ENCODE assay signal across 8 mouse cellular contexts in genomic region chr1:132374873-132375244, GRCm38 (mm10). TPM values are rescaled to one million over a fixed set of nuclear protein-coding genes. Genes with fewer than 3 reads are reported as not detected.
DNase-seq lines count a peak whose midpoint lies in the region; ATAC-seq and TF ChIP-seq lines count a peak whose summit lies in the region.

No protein-coding gene starts in this region.

- no peak for ATAC-seq in kidney, embryonic 16.5 days (ENCODE audit: low FRiP score, low TSS enrichment)
- no peak for ATAC-seq in forebrain, embryonic 14.5 days
- ATAC-seq in liver, embryonic 16.5 days (ENCODE audit: low read depth), result no peak
- ATAC-seq in CD4-positive, CD25-positive, alpha-beta regulatory T cell, adult 4 months, result no peak

- H3K27me3 ChIP-seq in kidney, embryonic 16.5 days (ENCODE audit: insufficient read depth, low read length), result no peaks in the 10 kb centered on the region
- no peaks in the 10 kb centered on the region for H3K27me3 ChIP-seq in forebrain, embryonic 14.5 days (replicated peaks; ENCODE audit: control insufficient read depth, insufficient read depth, low read length)
- H3K27me3 ChIP-seq in liver, embryonic 16.5 days (ENCODE audit: control insufficient read depth, insufficient read depth, low read depth, low read length), result no peaks in the 10 kb centered on the region

- DNase-seq in kidney, adult 8-10 months, result no peak
- no peak for DNase-seq in forebrain, embryonic 14.5 days (ENCODE audit: low spot score)
- DNase-seq in thymus, postnatal 10 days (ENCODE audit: low spot score in 2 of 2), result no peak
- no peak for DNase-seq in urinary bladder, postnatal 14 days (ENCODE audit: low spot score)

- H3K4me2 ChIP-seq in kidney, embryonic 16.5 days (replicated peaks; ENCODE audit: low read depth, low read length), result no peak overlapping the region
- H3K4me2 ChIP-seq in forebrain, embryonic 14.5 days (ENCODE audit: low read length), result no peak overlapping the region
- peak overlapping the region; percentile 64 for H3K4me2 ChIP-seq in liver, embryonic 16.5 days (ENCODE audit: low read depth, low read length)

- no peak for TF ChIP-seq CTCF in cortical plate, adult 2 months (IDR thresholded peaks at IDR 0.05; ENCODE audit: extremely low read depth, insufficient read depth, low read length)

- no peak overlapping the region for H3K9ac ChIP-seq in kidney, embryonic 16.5 days (replicated peaks; ENCODE audit: low read length)
- 0 out of 2 replicates have a peak overlapping the region, but pooled peaks have one; percentile 13 for H3K9ac ChIP-seq in forebrain, embryonic 14.5 days (ENCODE audit: low read length)
- peak overlapping the region; percentile 50 for H3K9ac ChIP-seq in liver, embryonic 16.5 days (ENCODE audit: low read depth, low read length)

- 0 out of 2 replicates have a peak overlapping the region, but pooled peaks have one; percentile 11 for H3K27ac ChIP-seq in kidney, embryonic 16.5 days (ENCODE audit: low read length)
- peak overlapping the region; percentile 87; the same call in 1 of the 2 replicates for H3K27ac ChIP-seq in cortical plate, adult 2 months (ENCODE audit: insufficient read depth, low read length)
- H3K27ac ChIP-seq in forebrain, embryonic 14.5 days (ENCODE audit: low read depth, low read length), result peak overlapping the region; percentile 50; the same call in 1 of the 2 replicates
- peak overlapping the region; percentile 93 for H3K27ac ChIP-seq in liver, embryonic 16.5 days (ENCODE audit: low read length)

- TF ChIP-seq POLR2A in cortical plate, adult 2 months (IDR thresholded peaks at IDR 0.05; ENCODE audit: extremely low read depth, insufficient read depth, low read length), result no peak

- peaks cover 65% of the 10 kb centered on the region for H3K4me1 ChIP-seq in kidney, embryonic 16.5 days (ENCODE audit: insufficient read depth, low read length)
- peaks cover 23% of the 10 kb centered on the region for H3K4me1 ChIP-seq in cortical plate, adult 2 months (ENCODE audit: control insufficient read depth, insufficient read depth, low read length)
- peaks cover 49% of the 10 kb centered on the region for H3K4me1 ChIP-seq in forebrain, embryonic 14.5 days (ENCODE audit: control insufficient read depth, insufficient read depth, low read length)
- peaks cover 100% of the 10 kb centered on the region for H3K4me1 ChIP-seq in liver, embryonic 16.5 days (ENCODE audit: control insufficient read depth, low read depth, low read length)

- no peak overlapping the region for H3K4me3 ChIP-seq in kidney, embryonic 16.5 days (ENCODE audit: low read length)
- no peak overlapping the region for H3K4me3 ChIP-seq in cortical plate, adult 2 months (ENCODE audit: insufficient read depth, low read length)
- no peak overlapping the region for H3K4me3 ChIP-seq in forebrain, embryonic 14.5 days (ENCODE audit: low read depth, low read length)
- peak overlapping the region; percentile 31 for H3K4me3 ChIP-seq in liver, embryonic 16.5 days (ENCODE audit: low read depth, low read length)

- no peaks in the 10 kb centered on the region for H3K9me3 ChIP-seq in kidney, embryonic 16.5 days (ENCODE audit: low read length)
- no peaks in the 10 kb centered on the region for H3K9me3 ChIP-seq in forebrain, embryonic 14.5 days (replicated peaks; ENCODE audit: control insufficient read depth, low read length)
- no peaks in the 10 kb centered on the region for H3K9me3 ChIP-seq in liver, embryonic 16.5 days (replicated peaks; ENCODE audit: control insufficient read depth, low read length)

- peaks cover 6% of the 10 kb centered on the region; the same call in 1 of the 2 replicates for H3K36me3 ChIP-seq in kidney, embryonic 16.5 days (ENCODE audit: insufficient read depth, low read length)
- peaks cover 37% of the 10 kb centered on the region for H3K36me3 ChIP-seq in forebrain, embryonic 14.5 days (ENCODE audit: control insufficient read depth, insufficient read depth, low read length)
- peaks cover 32% of the 10 kb centered on the region for H3K36me3 ChIP-seq in liver, embryonic 16.5 days (ENCODE audit: control insufficient read depth, insufficient read depth)

- 61% methylated on average over 3 of the region's 3 CpGs for WGBS in kidney, embryonic 16.5 days
- 63% methylated on average over 3 of the region's 3 CpGs for WGBS in forebrain, embryonic 14.5 days
- 36% methylated on average over 3 of the region's 3 CpGs for WGBS in liver, embryonic 16.5 days (ENCODE audit: insufficient replicate concordance)

RNA-seq across cellular contexts. Expression of gene Tmcc2, which starts 16.2 kb away (rescaled TPM):
- polyA plus RNA-seq in kidney, embryonic 16.5 days (2015; fragmentation: Nextera tagmentation; extraction: Ambion mirVana), result 8.3 and 8.6 TPM in 2 replicates
- polyA plus RNA-seq in cortical plate, adult 2 months (2012; rRNA removed), result 124 and 135 TPM in 2 replicates
- 18.2 and 23.1 TPM in 2 replicates for polyA plus RNA-seq in forebrain, embryonic 14.5 days (2014; fragmentation: Nextera tagmentation; extraction: Ambion mirVana)
- polyA plus RNA-seq in liver, embryonic 16.5 days (2015; fragmentation: Nextera tagmentation; extraction: Ambion mirVana), result 631 and 674 TPM in 2 replicates
- polyA plus RNA-seq in CD4-positive, CD25-positive, alpha-beta regulatory T cell, adult 4 months (2017; shearing (Covaris generic)), result 1 to 10 TPM; 1.0 to 1.2 TPM

RNA-seq across cellular contexts. Expression of gene Dstyk, which starts 42.5 kb away (rescaled TPM):
- 16.9 and 18.6 TPM in 2 replicates for polyA plus RNA-seq in kidney, embryonic 16.5 days (2015; fragmentation: Nextera tagmentation; extraction: Ambion mirVana)
- 24.0 TPM in 2 replicates for polyA plus RNA-seq in cortical plate, adult 2 months (2012; rRNA removed)
- 7.7 and 8.9 TPM in 2 replicates for polyA plus RNA-seq in forebrain, embryonic 14.5 days (2014; fragmentation: Nextera tagmentation; extraction: Ambion mirVana)
- 4.4 and 5.0 TPM in 2 replicates for polyA plus RNA-seq in liver, embryonic 16.5 days (2015; fragmentation: Nextera tagmentation; extraction: Ambion mirVana)
- polyA plus RNA-seq in CD4-positive, CD25-positive, alpha-beta regulatory T cell, adult 4 months (2017; shearing (Covaris generic)), result 1 to 10 TPM; 4.9 to 7.1 TPM

RNA-seq across cellular contexts. Expression of gene Nuak2, which starts 58.9 kb away (rescaled TPM):
- 4.3 and 5.5 TPM in 2 replicates for polyA plus RNA-seq in kidney, embryonic 16.5 days (2015; fragmentation: Nextera tagmentation; extraction: Ambion mirVana)
- 1.1 TPM in 2 replicates for polyA plus RNA-seq in cortical plate, adult 2 months (2012; rRNA removed)
- polyA plus RNA-seq in forebrain, embryonic 14.5 days (2014; fragmentation: Nextera tagmentation; extraction: Ambion mirVana), result 18.8 and 20.1 TPM in 2 replicates
- polyA plus RNA-seq in liver, embryonic 16.5 days (2015; fragmentation: Nextera tagmentation; extraction: Ambion mirVana), result 3.2 and 3.6 TPM in 2 replicates
- polyA plus RNA-seq in CD4-positive, CD25-positive, alpha-beta regulatory T cell, adult 4 months (2017; shearing (Covaris generic)), result 1 to 10 TPM; 2.0 to 4.3 TPM

Comparison
In these comparisons a context has a peak if more than half of its experiments do, and no peak if none do; other contexts are left out.
1. H3K27ac ChIP-seq: peak in every context shown above with its lines; median percentile 93 in liver, embryonic 16.5 days; 87 in cortical plate, adult 2 months; 50 in forebrain, embryonic 14.5 days; 11 in kidney, embryonic 16.5 days.